Mouse (Mus musculus): ENCODE data around the gene Tubgcp5.

DNA sequence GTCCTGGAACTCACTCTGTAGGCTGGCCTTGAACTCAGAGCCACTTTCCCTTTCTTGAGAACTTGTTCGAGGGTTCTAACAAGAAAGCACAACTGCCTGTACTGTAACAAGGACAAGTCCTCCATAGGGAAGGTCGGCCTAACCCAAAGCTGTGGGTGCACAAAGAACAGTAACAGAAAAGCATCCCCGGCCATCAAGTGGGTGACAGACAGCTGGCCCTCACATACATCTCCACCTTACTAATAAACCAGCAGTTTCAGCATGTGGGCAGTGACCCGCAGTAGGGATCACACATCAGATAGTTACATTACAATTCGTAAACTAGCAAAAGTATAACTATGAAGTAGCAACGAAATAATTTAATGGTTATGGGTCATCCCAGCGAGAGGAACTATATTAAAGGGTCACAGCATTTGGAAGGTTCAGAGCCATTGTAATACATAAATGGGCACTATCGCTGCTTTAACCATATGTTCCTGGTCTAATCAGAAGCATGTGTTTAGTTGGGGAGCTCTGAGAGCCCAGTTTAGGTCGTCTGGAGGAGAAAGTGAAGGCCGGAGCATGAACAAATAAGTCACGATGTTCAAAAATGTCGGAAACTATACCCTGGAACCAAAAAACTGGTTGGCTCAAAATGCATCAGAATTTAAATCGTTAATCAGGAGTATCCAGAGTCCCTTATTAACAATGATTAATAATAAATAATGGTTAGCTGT is 560 bp upstream of the Tubgcp5 start:
- TF ChIP-seq EP300 (IDR thresholded peaks at IDR 0.05; ENCODE audit: insufficient read depth, low read depth, low read length) (no peak), POLR2A (IDR thresholded peaks at IDR 0.05; ENCODE audit: insufficient read depth, low read length) (no peak)

All from ES-Bruce4 (cell line).